Mouse (Mus musculus): ENCODE results near the gene Vmn2r6. TPM values are rescaled to one million over a fixed set of nuclear protein-coding genes. Genes with fewer than 3 reads are reported as not detected.
"Not testable (repeated sequence)": the region's sequence is repeated elsewhere in the genome, so short reads cannot be mapped to it uniquely, and the experiment has no call there.

The Vmn2r6 gene
- polyA plus RNA-seq (2012; rRNA removed), result not detected in 2 replicates

DNA sequence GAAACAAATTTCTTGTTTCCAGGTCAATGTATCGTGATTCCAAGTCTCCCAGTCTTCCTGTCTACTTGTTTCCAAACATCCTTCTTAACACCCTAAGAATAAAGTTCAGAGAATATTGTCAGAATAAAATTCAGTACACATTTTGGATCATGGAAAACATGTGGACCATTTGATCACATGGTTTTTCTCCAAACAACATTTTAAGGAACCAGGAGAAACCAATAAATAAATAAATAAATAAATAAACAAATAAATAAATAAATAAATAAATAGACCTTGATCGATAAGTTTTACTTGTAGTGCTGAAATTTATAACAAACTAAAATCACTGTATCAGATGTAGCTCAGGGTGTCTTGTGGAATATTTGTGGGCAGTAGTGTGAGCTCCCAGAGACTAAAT is at the start of gene Vmn2r6:
TSS of gene Vmn2r6 (minus strand) at position 101 of the 400 bp plus-strand sequence.
- 88% methylated on average over 2 of the region's 2 CpGs for WGBS

DNA sequence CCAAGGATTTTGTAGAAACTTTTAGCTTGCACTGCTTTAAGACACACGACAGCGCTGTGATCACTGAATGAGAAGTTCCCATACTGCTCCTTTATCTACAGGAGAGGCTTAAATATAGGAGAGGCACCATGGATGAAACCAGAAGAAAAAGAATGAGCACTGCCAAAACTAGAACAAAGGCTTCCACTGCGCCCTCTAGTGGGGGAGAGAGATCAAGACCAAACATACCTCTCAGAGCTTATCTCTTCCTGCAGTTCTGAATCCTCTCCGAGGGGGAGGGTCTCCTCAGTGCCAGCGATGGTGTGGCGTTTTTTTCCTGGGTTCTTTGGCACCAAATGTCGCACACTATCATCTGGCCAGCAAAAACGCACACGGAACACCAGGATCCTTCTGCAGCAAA is 22.0 kb upstream of the Vmn2r6 start:
- no peak for TF ChIP-seq POLR2A (IDR thresholded peaks at IDR 0.05; ENCODE audit: borderline replicate concordance, insufficient read depth, low read length)
- peak; percentile 36; the same call in 1 of the 2 replicates for TF ChIP-seq CTCF (IDR thresholded peaks at IDR 0.05; ENCODE audit: borderline replicate concordance, insufficient read depth, low read depth, low read length)
- 68% methylated on average over 9 of the region's 9 CpGs for WGBS
- no peaks in the 10 kb centered on the region for H3K4me1 ChIP-seq (ENCODE audit: control insufficient read depth, insufficient read depth, low read length)
- H3K4me3 ChIP-seq (replicated peaks; ENCODE audit: insufficient read depth, low read depth, low read length), result no peak overlapping the region
- no peaks in the 10 kb centered on the region for H3K27me3 ChIP-seq (ENCODE audit: control insufficient read depth, insufficient read depth, low read length)
- DNase-seq, result no peak
- no peak overlapping the region for H3K27ac ChIP-seq (ENCODE audit: insufficient read depth, low read length)

More for the DNA sequence above, at the start of gene Vmn2r6:
- not testable (repeated sequence) for H3K4me3 ChIP-seq (replicated peaks; ENCODE audit: insufficient read depth, low read depth, low read length); H3K4me1 ChIP-seq (ENCODE audit: control insufficient read depth, insufficient read depth, low read length); H3K27ac ChIP-seq (ENCODE audit: insufficient read depth, low read length); DNase-seq; H3K27me3 ChIP-seq (ENCODE audit: control insufficient read depth, insufficient read depth, low read length)

DNA sequence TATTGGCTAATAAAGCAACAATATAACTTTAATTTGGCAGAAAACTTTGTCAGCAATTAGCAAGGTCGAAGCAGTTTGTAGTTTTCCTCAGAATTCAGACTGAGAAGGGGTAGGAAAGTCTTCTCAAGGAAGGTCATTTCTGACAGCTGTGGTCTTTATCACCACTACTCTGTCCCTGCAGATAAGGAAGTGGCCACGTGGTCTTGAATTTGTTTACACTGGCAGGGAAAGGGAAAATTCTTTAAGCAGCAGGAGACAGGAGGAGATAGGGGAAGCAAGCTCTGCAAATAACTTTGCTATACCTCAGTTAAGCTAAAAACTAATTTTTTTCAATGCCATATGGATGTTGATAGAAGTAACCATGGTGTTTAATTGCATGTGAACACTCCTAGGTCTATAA is 3.2 kb upstream of the Vmn2r6 start:
- DNase-seq; H3K27me3 ChIP-seq (ENCODE audit: control insufficient read depth, insufficient read depth, low read length); H3K4me1 ChIP-seq (ENCODE audit: control insufficient read depth, insufficient read depth, low read length); H3K27ac ChIP-seq (ENCODE audit: insufficient read depth, low read length); H3K4me3 ChIP-seq (replicated peaks; ENCODE audit: insufficient read depth, low read depth, low read length): not testable (repeated sequence)
- WGBS, result 54% methylated on average over 2 of the region's 2 CpGs

DNA sequence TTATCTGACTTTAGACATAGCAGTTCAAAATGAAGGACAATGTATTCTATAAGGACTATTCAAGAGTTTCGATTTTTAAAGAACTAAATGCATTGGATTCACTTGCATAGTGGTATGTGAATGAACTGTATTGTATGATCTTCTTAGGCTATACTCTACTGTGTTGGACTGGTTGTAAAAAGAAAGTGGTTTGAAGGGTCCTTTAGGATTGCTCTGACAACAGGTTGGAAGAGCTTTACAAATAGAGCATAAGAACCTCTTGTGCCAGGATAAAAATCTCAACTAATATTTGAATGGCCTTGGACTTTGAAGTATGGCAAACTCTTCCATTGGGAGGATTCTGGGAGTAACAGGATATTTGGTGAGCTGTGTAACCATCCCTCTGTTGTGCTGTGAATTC is 42.0 kb downstream of the Vmn2r6 start:
- WGBS, result 80% methylated on average over 1 of the region's 1 CpGs
- not testable (repeated sequence) for DNase-seq; H3K27me3 ChIP-seq (ENCODE audit: control insufficient read depth, insufficient read depth, low read length); H3K4me1 ChIP-seq (ENCODE audit: control insufficient read depth, insufficient read depth, low read length); H3K27ac ChIP-seq (ENCODE audit: insufficient read depth, low read length); H3K4me3 ChIP-seq (replicated peaks; ENCODE audit: insufficient read depth, low read depth, low read length)

DNA sequence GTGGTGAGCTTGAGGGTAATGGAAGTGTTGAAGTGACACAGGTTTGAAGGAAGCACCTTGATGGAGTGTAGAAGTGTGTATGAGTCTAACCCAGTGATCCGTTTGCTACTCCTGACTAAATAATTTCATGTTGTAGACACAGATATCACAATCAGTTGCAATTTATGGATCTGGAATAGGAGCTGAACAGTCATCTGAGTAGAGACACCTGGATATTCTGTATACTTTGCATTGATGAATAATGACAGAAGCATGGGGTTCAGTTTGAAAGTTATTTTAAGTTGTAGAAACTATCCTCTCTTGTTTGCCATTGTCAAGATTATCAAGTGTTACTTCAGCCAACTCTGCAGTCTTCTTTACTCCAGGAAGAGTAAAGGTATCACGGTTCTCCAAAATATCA is 55.9 kb downstream of the Vmn2r6 start, which contains the start of gene Vmn2r5:
TSS of gene Vmn2r5 (minus strand) at position 101 of the 400 bp plus-strand sequence.
- not testable (repeated sequence) for H3K27me3 ChIP-seq (ENCODE audit: control insufficient read depth, insufficient read depth, low read length); H3K4me3 ChIP-seq (replicated peaks; ENCODE audit: insufficient read depth, low read depth, low read length); H3K27ac ChIP-seq (ENCODE audit: insufficient read depth, low read length); H3K4me1 ChIP-seq (ENCODE audit: control insufficient read depth, insufficient read depth, low read length); DNase-seq
- 100% methylated on average over 1 of the region's 2 CpGs for WGBS

Other genes with a start within 250 kb of the Vmn2r6 start
- gene Vmn2r4, start 150.5 kb downstream of the Vmn2r6 start, polyA plus RNA-seq (2012; rRNA removed), result not detected in 2 replicates
- gene Vmn2r5, start 56.0 kb downstream of the Vmn2r6 start, polyA plus RNA-seq (2012; rRNA removed), result 0.02 and 0.03 TPM in 2 replicates